Mouse (Mus musculus) liver, adult 2 months (tissue): ENCODE results near the gene 2310034G01Rik. TPM values are rescaled to one million over a fixed set of nuclear protein-coding genes. Genes with fewer than 3 reads are reported as not detected.

Experiments
- DNase-seq: peaks from one replicate; pipeline ENCODE4 v3.0.0-alpha.2; 2011; ENCODE audit warnings: low read depth, low spot score; ENCODE audit errors: extremely low read depth
- H3K27ac ChIP-seq: fragments of 200-500 bp; replicated peaks from 2 replicates; pipeline ENCODE4 v1.5.1; 2012; ENCODE audit warnings: low read depth, mild to moderate bottlenecking, control low read depth, inconsistent platforms, low read length; ENCODE audit not compliant: insufficient read depth
- H3K27me3 ChIP-seq: fragments of 200-500 bp; 2 replicates; pipeline ENCODE4 v1.6.1; 2012; ENCODE audit warnings: mild to moderate bottlenecking, moderate library complexity, low read length, inconsistent platforms; ENCODE audit not compliant: control insufficient read depth, insufficient read depth
- H3K36me3 ChIP-seq: fragments of 200-500 bp; 2 replicates; pipeline ENCODE4 v1.6.1; 2012; ENCODE audit warnings: low read length, inconsistent platforms; ENCODE audit not compliant: control insufficient read depth, insufficient read depth
- H3K4me1 ChIP-seq: fragments of 200-500 bp; 2 replicates; pipeline ENCODE4 v1.6.1; 2011; ENCODE audit warnings: low read length; ENCODE audit not compliant: control insufficient read depth, insufficient read depth
- H3K4me3 ChIP-seq: fragments of 200-500 bp; 2 replicates; pipeline ENCODE4 v1.5.1; 2011; ENCODE audit warnings: low read depth, mild to moderate bottlenecking, control low read depth, low read length, moderate library complexity; ENCODE audit not compliant: insufficient read depth
- H3K79me2 ChIP-seq: fragments of 200-500 bp; 2 replicates; pipeline ENCODE4 v1.6.1; 2012; ENCODE audit warnings: inconsistent platforms, mild to moderate bottlenecking, low read length, moderate library complexity; ENCODE audit not compliant: control insufficient read depth, insufficient read depth
- H3K9ac ChIP-seq: fragments of 200-500 bp; 2 replicates; pipeline ENCODE4 v1.6.1; 2012; ENCODE audit warnings: low read depth, mild to moderate bottlenecking, control low read depth, inconsistent platforms, low read length
- CTCF ChIP-seq: fragments of 200-500 bp; IDR thresholded peaks from 2 replicates; pipeline ENCODE4 v1.5.1; 2011; ENCODE audit warnings: low read depth, low read length, control low read depth
- POLR2A ChIP-seq: fragments of 200-500 bp; IDR thresholded peaks from 2 replicates; pipeline ENCODE4 v1.6.1; 2011; ENCODE audit warnings: low read length, control low read depth; ENCODE audit not compliant: insufficient read depth; ENCODE audit errors: extremely low read depth
- WGBS: fragments of 180-500 bp; shearing (Covaris S2); methylation state at CpG from one replicate; pipeline ENCODE4 v1.1.7; 2018; 5-methylcytosine and 5-hydroxymethylcytosine counted together
- polyA plus RNA-seq: library from polyadenylated mRNA; depleted of rRNA; stranded (reverse); fragments of >200 nt; gene quantifications from 2 replicates; pipeline ENCODE4 v1.2.3, GENCODE M21; 2012
- total RNA-seq: library from RNA; depleted of rRNA; stranded (reverse); fragments of >200 nt; gene quantifications from 2 replicates; pipeline ENCODE4 v1.2.3, GENCODE M21; 2014

Gene 2310034G01Rik
- total and polyA plus RNA-seq, 2 experiments = 0.09 to 0.10 TPM

GRCm38 (mm10) chr19:46305432-46306267 lies 44.5 kb downstream of the 2310034G01Rik start:
- TF ChIP-seq CTCF (no peak), POLR2A (peak; percentile 57; the same call in 1 of the 2 replicates)
- WGBS = 1% methylated on average over 43 of the region's 43 CpGs
- Histone ChIP-seq H3K36me3 (no peaks in the 10 kb centered on the region), H3K79me2 (no peaks in the 10 kb centered on the region), H3K27ac (peak overlapping the region; percentile 20; the same call in 1 of the 2 replicates), H3K27me3 (no peaks in the 10 kb centered on the region), H3K9ac (peak overlapping the region; percentile 71), H3K4me1 (0 out of 2 replicates have a peak, but pooled peaks cover 3% of the 10 kb centered on the region), H3K4me3 (peak overlapping the region; percentile 63)
- peak; percentile 55 for DNase-seq

DNA sequence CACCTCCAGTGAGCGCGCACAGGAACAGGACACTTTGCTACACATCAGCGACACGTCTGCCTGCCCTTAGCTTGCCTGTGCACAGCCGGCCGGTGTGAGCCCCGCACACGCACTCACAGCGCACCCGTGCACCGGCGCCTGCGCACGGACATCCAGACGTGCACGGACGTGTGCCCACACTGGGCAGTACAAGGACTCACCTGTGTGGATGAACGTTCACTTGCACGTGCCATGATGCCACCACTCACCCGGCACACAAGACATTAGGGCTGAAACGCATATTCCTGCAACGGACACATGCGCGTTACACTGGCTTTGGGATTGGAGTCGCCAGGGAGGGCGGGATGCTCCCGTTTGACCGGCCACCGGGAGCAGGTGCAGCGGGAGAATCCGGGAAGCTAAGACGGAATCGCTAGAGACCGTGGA lies 45.2 kb downstream of the 2310034G01Rik start:
- TF ChIP-seq CTCF (no peak), POLR2A (no peak)
- peak overlapping the region; percentile 63 for H3K4me3 ChIP-seq
- peak overlapping the region; percentile 71 for H3K9ac ChIP-seq
- no peaks in the 10 kb centered on the region for H3K79me2 ChIP-seq
- no peaks in the 10 kb centered on the region for H3K27me3 ChIP-seq
- peak; percentile 37 for DNase-seq
- under 1% methylated on average over 34 of the region's 34 CpGs for WGBS
- H3K27ac ChIP-seq = peak overlapping the region; percentile 56
- no peaks in the 10 kb centered on the region for H3K36me3 ChIP-seq
- H3K4me1 ChIP-seq = 0 out of 2 replicates have a peak, but pooled peaks cover 3% of the 10 kb centered on the region

DNA sequence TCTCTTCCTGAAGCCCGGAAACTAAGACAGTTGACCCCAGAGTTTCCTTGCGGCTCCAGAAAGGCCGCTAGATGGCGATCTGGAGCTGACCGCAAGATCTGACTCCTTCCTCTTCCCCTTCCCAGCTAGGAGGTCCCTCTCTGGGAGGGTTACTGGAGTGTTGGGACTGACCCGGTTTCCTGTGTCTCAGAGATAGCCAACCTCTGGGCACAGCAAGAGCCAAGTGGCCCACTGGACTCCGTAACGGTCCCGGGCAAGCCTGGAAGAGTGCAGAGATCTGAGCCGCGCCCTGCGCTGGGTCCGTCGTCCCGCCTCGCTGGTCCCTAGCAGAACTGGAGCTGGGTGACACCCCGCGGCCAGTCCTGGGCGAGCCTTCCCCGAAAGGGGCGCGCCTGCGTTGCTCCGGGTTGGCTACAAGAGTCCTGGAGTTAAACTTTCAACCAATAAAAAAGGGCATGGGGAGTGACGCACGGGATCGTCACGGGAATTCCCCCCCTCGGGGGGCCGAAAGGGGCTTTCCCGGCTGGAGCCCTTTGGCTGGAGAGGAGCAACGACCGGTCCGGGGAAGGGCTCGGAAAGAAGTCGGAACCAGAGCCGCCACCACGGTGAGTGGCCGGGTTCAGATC lies 45.8 kb downstream of the 2310034G01Rik start, which contains the start of gene Nfkb2:
Nfkb2 (plus strand) TSS at position 105 of the 626 bp plus-strand sequence.
- H3K36me3 ChIP-seq = no peaks in the 10 kb centered on the region
- under 1% methylated on average over 39 of the region's 39 CpGs for WGBS

DNA sequence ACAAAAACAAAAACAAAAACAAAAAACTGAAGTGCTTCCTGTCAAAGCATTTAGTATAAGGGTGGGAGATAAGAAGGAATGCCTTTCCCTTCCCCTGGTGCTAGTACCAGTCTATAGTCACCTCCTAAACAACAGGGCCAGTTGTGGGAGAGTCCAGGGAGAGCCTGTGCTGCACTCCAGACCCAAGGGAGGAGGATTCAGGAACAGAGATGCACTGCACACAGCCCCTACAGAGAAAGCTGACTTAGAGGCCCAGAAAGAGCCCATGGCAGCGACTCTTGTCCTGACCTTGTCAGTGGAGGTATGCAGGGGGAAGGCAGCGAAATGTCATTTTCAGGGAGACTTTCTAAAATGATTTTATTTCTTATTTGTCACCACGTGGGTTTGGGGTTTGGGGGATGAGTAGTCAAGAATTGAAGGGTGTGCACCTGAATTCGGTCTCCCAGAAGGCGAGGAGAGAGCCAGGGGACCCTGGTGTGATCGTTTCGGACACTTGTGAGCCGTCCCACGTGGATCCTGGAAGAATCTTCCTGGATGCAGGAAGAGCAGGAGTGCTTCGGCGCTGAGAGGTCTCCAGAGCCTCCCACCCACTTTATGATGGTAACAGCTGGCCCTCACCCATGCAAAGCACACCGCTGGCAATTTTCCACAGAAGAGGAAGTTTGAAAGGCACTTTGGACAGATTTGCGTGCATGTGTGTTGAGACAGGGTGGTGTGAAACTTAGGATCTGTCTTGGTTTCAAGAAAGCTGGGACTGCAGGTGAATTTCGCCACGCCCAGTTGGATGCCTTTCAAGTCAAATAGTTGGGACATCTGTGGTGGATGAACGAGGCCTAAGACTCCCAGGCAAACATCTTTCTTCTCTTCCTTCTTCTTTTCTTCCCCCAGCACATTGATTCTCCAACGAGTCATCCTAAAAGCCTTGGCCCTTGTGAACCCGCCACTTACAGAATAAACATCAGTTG lies 46.6 kb downstream of the 2310034G01Rik start:
- DNase-seq = peak; percentile 57
- Histone ChIP-seq H3K4me3 (no peak overlapping the region; the same call in 1 of the 2 replicates), H3K36me3 (no peaks in the 10 kb centered on the region), H3K27ac (no peak overlapping the region), H3K9ac (no peak overlapping the region), H3K4me1 (0 out of 2 replicates have a peak, but pooled peaks cover 3% of the 10 kb centered on the region), H3K27me3 (no peaks in the 10 kb centered on the region), H3K79me2 (no peaks in the 10 kb centered on the region)
- TF ChIP-seq CTCF (no peak), POLR2A (no peak)
- WGBS = 54% methylated on average over 18 of the region's 18 CpGs

More for the DNA sequence above, 45.8 kb downstream of the 2310034G01Rik start, which contains the start of gene Nfkb2:
- H3K79me2 ChIP-seq = no peaks in the 10 kb centered on the region
- TF ChIP-seq POLR2A (peak; percentile 82), CTCF (peak; percentile 88)
- H3K4me3 ChIP-seq = peak within 1 kb of the TSS; percentile 63
- H3K9ac ChIP-seq = peak within 1 kb of the TSS; percentile 71
- H3K27ac ChIP-seq = peak within 1 kb of the TSS; percentile 69
- H3K27me3 ChIP-seq = no peaks in the 10 kb centered on the region
- 0 out of 2 replicates have a peak, but pooled peaks cover 3% of the 10 kb centered on the region for H3K4me1 ChIP-seq
- DNase-seq = peak; percentile 81

DNA sequence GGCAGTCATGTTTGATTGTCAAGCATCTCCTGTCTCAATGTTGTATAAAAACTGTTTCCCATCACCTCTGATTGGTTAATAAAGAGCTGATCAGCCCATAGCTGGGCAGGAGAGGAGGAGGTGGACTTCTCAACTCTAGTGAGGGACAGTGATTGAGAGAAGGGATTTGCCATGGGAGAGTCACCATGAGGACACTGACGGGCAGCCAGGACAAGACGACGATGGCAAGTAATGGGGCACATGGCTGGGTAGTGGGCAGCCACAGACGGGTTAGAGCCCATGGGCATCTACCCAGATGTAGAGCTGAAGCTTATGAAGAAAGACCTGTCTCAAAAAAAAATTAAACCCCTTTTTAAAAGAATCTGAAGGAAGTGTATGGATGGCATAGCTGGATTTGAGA lies 47.6 kb downstream of the 2310034G01Rik start:
- H3K27me3 ChIP-seq = peaks cover 3% of the 10 kb centered on the region; the same call in 1 of the 2 replicates
- WGBS = 91% methylated on average over 4 of the region's 4 CpGs
- H3K9ac ChIP-seq = no peak overlapping the region
- no peak overlapping the region for H3K4me3 ChIP-seq
- no peaks in the 10 kb centered on the region for H3K79me2 ChIP-seq
- no peaks in the 10 kb centered on the region for H3K36me3 ChIP-seq
- 0 out of 2 replicates have a peak, but pooled peaks cover 3% of the 10 kb centered on the region for H3K4me1 ChIP-seq
- no peak for DNase-seq
- TF ChIP-seq POLR2A (no peak), CTCF (no peak)
- no peak overlapping the region for H3K27ac ChIP-seq
